Mouse (Mus musculus): ENCODE data around the gene Sgsm3. TPM values are rescaled to one million over a fixed set of nuclear protein-coding genes. Genes with fewer than 3 reads are reported as not detected.

Gene Sgsm3
- polyA plus RNA-seq, 1 experiment: 23.9 TPM

DNA sequence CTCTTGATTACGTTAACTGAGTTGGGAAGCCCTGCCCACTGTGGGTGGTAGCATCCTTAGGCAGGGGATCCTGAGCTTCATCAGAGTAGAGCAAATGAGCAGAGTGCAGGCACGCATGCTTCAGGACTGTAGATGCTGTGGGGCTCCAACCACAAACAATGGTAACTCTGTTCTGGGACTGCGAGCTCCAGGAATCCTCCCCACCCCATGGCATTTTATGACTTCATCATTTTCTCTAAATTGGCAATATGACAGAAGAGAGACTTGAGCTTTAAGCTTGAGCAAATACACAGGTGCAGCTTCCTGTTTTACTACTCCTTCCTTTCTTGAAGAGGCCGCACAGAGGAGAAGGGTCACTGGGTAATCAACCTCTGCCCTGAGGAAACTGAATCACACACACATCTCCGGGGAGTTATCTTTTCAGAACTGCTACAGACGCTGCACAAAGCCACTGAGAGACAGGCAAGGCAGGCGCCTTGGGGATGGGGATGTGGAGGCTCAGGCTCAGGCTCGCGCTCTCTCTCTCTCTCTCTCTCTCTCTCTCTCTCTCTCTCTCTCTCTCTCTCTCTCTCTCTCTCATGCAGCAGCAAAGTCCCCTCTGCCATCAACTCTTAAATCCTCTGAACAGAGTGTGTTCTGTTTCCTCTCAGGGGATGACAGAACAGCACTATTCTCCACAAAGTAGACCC lies 55.5 kb downstream of the Sgsm3 start:
- peak overlapping the region; percentile 72 for H3K27ac ChIP-seq (ENCODE audit: insufficient read depth, low read depth, low read length)
- H3K4me3 ChIP-seq (ENCODE audit: low read depth, low read length): no peak overlapping the region
- H3K4me1 ChIP-seq (ENCODE audit: control insufficient read depth, insufficient read depth, insufficient read length, low read length): peaks cover 45% of the 10 kb centered on the region
- H3K36me3 ChIP-seq (ENCODE audit: control insufficient read depth, insufficient read depth, low read length): no peaks in the 10 kb centered on the region
- WGBS: 15% methylated on average over 9 of the region's 9 CpGs
- no peak for TF ChIP-seq POLR2A (IDR thresholded peaks at IDR 0.05; ENCODE audit: low read depth, low read length)
- no peak for TF ChIP-seq CTCF (IDR thresholded peaks at IDR 0.05; ENCODE audit: extremely low read depth, insufficient read length, insufficient replicate concordance, low read depth, low read length)
- H3K27me3 ChIP-seq (ENCODE audit: control insufficient read depth, insufficient read depth, low read length): no peaks in the 10 kb centered on the region

DNA sequence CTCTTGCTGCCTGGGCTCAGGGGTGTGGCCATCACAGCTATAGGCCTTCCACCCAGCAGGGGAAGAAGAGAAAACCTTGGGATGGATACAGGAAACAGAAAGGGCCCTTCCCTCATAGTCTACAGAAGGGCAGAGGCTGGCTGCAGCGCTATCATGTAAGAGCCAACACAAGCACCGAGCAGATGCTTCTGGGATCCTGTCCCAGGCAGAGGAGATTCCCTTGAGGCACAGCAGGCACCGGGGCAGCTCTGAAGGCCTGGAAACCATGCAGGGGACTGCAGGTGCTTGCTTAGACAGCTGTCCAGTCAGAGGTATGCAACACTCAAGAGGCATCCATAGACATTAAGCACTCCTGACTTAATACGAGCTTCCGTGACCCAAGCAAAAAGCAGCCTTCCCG lies 56.6 kb downstream of the Sgsm3 start:
- Histone ChIP-seq H3K27me3 (ENCODE audit: control insufficient read depth, insufficient read depth, low read length) (no peaks in the 10 kb centered on the region), H3K27ac (ENCODE audit: insufficient read depth, low read depth, low read length) (no peak overlapping the region), H3K4me1 (ENCODE audit: control insufficient read depth, insufficient read depth, insufficient read length, low read length) (peaks cover 45% of the 10 kb centered on the region), H3K4me3 (ENCODE audit: low read depth, low read length) (no peak overlapping the region), H3K36me3 (ENCODE audit: control insufficient read depth, insufficient read depth, low read length) (no peaks in the 10 kb centered on the region)
- WGBS: 51% methylated on average over 6 of the region's 6 CpGs
- TF ChIP-seq CTCF (IDR thresholded peaks at IDR 0.05; ENCODE audit: extremely low read depth, insufficient read length, insufficient replicate concordance, low read depth, low read length) (no peak), POLR2A (IDR thresholded peaks at IDR 0.05; ENCODE audit: low read depth, low read length) (no peak)

DNA sequence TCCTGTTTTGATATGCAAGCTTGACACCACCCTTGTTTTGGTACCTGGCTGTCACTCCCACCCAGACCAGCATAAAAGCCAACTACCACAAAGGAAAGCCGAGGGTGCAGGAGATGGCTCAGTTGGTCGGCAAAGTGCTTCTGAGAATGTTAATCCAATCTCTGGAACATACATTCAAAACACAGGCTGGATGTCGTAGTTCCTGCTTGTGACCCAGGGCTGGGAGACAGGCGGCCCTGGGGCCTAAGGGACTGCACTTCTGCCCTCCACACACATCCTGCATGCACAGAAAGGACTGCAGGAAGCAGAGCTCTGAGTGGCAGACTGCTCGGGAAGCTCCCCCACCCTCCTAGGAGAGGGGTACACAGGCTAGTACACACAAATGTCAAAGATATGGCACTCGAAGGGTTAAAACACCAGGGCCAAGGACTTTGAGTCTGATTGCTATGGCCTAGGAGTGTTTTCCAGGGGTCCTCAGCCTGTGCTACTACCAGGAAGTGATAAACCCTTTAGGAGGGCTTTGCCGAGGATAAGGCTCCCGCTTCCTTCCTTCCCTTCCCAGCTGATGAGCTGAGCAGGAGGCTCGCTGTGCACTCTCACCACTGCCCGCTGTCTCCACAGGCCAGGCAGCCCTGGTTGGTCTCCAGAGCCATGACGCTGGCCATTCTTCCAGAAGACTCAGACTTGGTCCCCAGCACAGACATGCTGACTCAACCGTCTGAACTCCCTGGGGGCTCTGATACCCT lies 58.0 kb downstream of the Sgsm3 start:
- Histone ChIP-seq H3K36me3 (ENCODE audit: control insufficient read depth, insufficient read depth, low read length) (no peaks in the 10 kb centered on the region), H3K27me3 (ENCODE audit: control insufficient read depth, insufficient read depth, low read length) (no peaks in the 10 kb centered on the region), H3K4me1 (ENCODE audit: control insufficient read depth, insufficient read depth, insufficient read length, low read length) (peaks cover 43% of the 10 kb centered on the region), H3K27ac (ENCODE audit: insufficient read depth, low read depth, low read length) (no peak overlapping the region), H3K4me3 (ENCODE audit: low read depth, low read length) (no peak overlapping the region)
- TF ChIP-seq CTCF (IDR thresholded peaks at IDR 0.05; ENCODE audit: extremely low read depth, insufficient read length, insufficient replicate concordance, low read depth, low read length): no peak
- TF ChIP-seq POLR2A (IDR thresholded peaks at IDR 0.05; ENCODE audit: low read depth, low read length): no peak
- WGBS: 82% methylated on average over 12 of the region's 12 CpGs

DNA sequence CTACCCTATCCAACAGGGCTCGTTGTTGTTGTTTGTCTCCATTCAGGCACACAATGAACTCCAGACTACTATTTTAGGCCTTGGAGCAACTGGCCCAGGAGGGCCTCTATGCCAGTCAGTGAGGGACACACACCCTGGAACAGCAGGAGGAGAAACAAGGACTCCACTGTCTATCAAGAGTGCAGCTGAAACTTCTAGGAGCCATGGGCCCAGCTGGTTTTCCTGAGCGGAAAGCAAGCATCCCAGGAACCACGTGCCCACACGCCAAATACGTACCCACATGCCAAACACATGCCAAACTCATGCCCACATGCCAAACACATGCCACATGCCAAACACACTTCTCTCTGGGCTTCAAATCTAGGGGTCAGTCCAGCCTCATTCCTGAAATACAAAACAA lies 60.9 kb downstream of the Sgsm3 start:
- no peak for TF ChIP-seq POLR2A (IDR thresholded peaks at IDR 0.05; ENCODE audit: low read depth, low read length)
- no peak for TF ChIP-seq CTCF (IDR thresholded peaks at IDR 0.05; ENCODE audit: extremely low read depth, insufficient read length, insufficient replicate concordance, low read depth, low read length)
- H3K4me3 ChIP-seq (ENCODE audit: low read depth, low read length): no peak overlapping the region
- no peaks in the 10 kb centered on the region for H3K36me3 ChIP-seq (ENCODE audit: control insufficient read depth, insufficient read depth, low read length)
- H3K27me3 ChIP-seq (ENCODE audit: control insufficient read depth, insufficient read depth, low read length): no peaks in the 10 kb centered on the region
- H3K27ac ChIP-seq (ENCODE audit: insufficient read depth, low read depth, low read length): no peak overlapping the region
- WGBS: 88% methylated on average over 5 of the region's 5 CpGs
- H3K4me1 ChIP-seq (ENCODE audit: control insufficient read depth, insufficient read depth, insufficient read length, low read length): peaks cover 41% of the 10 kb centered on the region

DNA sequence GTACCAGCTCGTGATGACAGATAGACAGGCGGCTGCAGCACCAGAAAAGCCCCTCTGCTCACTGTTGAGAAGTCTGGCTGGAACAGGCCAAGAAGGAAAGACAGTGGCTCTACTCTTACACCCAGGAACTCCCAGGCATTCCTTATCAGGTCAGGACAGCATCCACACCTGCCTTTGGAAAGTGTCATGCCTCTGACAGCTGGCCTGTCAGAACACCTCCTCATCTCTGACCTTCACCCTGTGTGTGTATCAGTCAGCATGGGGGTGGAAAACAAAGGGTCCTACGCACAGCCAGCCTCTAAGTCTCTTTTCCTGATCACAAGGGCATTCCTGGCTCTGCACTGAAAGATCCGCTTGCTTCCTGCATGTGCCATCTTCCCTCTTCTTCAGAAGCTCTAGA lies 64.2 kb downstream of the Sgsm3 start:
- Histone ChIP-seq H3K27ac (ENCODE audit: insufficient read depth, low read depth, low read length) (peak overlapping the region; percentile 14), H3K4me1 (ENCODE audit: control insufficient read depth, insufficient read depth, insufficient read length, low read length) (peaks cover 20% of the 10 kb centered on the region), H3K36me3 (ENCODE audit: control insufficient read depth, insufficient read depth, low read length) (no peaks in the 10 kb centered on the region), H3K4me3 (ENCODE audit: low read depth, low read length) (no peak overlapping the region), H3K27me3 (ENCODE audit: control insufficient read depth, insufficient read depth, low read length) (no peaks in the 10 kb centered on the region)
- no peak for TF ChIP-seq CTCF (IDR thresholded peaks at IDR 0.05; ENCODE audit: extremely low read depth, insufficient read length, insufficient replicate concordance, low read depth, low read length)
- no peak for TF ChIP-seq POLR2A (IDR thresholded peaks at IDR 0.05; ENCODE audit: low read depth, low read length)
- 38% methylated on average over 4 of the region's 4 CpGs for WGBS

DNA sequence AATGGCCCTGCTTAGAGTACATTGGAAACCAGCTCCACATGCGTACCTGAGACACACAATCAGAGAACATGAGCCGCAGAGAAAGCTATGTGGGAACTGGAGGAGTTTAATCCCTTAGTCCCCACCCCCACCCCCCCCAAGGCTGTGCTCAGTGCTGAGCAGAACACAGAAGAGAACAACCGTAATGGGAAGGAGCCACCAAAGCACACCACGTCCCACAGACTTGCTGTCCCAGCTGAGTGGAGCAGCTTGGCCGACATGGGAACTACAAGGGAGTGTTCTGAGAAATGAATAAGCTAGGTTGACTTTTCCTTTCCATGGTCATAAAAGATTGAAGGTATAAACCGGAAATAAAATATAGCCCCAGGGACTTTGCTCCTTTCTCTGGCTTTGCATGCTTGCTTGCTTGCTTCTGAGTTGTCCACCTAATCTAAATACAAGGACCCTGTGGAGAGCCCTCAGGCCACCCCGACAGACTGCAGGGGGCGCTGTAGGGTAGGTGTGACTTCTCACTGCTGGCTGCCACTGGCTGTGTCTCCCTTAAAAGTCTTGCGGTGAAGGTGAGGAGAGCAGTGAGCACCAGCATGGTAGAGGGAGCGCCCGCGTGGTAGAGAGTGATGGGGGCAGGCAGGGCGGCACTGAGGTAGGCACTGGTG lies 64.8 kb downstream of the Sgsm3 start:
- H3K36me3 ChIP-seq (ENCODE audit: control insufficient read depth, insufficient read depth, low read length): no peaks in the 10 kb centered on the region
- peak; percentile 59; the same call in 1 of the 2 replicates for TF ChIP-seq CTCF (IDR thresholded peaks at IDR 0.05; ENCODE audit: extremely low read depth, insufficient read length, insufficient replicate concordance, low read depth, low read length)
- TF ChIP-seq POLR2A (IDR thresholded peaks at IDR 0.05; ENCODE audit: low read depth, low read length): no peak
- peaks cover 18% of the 10 kb centered on the region for H3K4me1 ChIP-seq (ENCODE audit: control insufficient read depth, insufficient read depth, insufficient read length, low read length)
- no peaks in the 10 kb centered on the region for H3K27me3 ChIP-seq (ENCODE audit: control insufficient read depth, insufficient read depth, low read length)
- peak overlapping the region; percentile 13 for H3K4me3 ChIP-seq (ENCODE audit: low read depth, low read length)
- peak overlapping the region; percentile 19 for H3K27ac ChIP-seq (ENCODE audit: insufficient read depth, low read depth, low read length)
- WGBS: 26% methylated on average over 13 of the region's 13 CpGs

DNA sequence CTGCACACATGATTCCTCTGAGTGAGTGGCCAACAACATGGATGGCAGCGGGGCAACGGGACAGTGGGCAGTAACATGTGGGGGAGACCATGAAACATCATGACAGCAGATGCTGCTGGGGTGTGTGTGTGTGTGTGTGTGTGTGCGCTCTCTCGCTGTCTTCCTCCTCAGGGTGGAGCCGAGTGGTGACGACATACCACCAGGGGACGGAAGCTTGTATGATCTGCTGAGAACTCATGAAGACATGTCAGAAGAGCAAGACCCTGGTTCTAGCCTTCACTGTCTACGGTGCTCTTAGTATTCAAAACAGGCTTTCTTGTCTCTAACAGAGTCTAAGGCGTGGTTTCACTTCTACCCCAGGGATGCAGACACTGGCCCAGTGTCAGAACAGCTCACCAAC lies 66.9 kb downstream of the Sgsm3 start:
- H3K4me3 ChIP-seq (ENCODE audit: low read depth, low read length): peak overlapping the region; percentile 55
- H3K27me3 ChIP-seq (ENCODE audit: control insufficient read depth, insufficient read depth, low read length): no peaks in the 10 kb centered on the region
- H3K27ac ChIP-seq (ENCODE audit: insufficient read depth, low read depth, low read length): peak overlapping the region; percentile 63
- 89% methylated on average over 9 of the region's 9 CpGs for WGBS
- H3K4me1 ChIP-seq (ENCODE audit: control insufficient read depth, insufficient read depth, insufficient read length, low read length): peaks cover 17% of the 10 kb centered on the region
- no peak for TF ChIP-seq CTCF (IDR thresholded peaks at IDR 0.05; ENCODE audit: extremely low read depth, insufficient read length, insufficient replicate concordance, low read depth, low read length)
- TF ChIP-seq POLR2A (IDR thresholded peaks at IDR 0.05; ENCODE audit: low read depth, low read length): no peak
- no peaks in the 10 kb centered on the region for H3K36me3 ChIP-seq (ENCODE audit: control insufficient read depth, insufficient read depth, low read length)

All from small intestine, adult 2 months (tissue).